Mouse (Mus musculus) thymus, adult 2 months (tissue): ENCODE measurements around the gene Ccdc78.

Experiments
- CTCF ChIP-seq: fragments of 200-500 bp; IDR thresholded peaks from 2 replicates; pipeline ENCODE4 v1.5.1; 2012; ENCODE audit warnings: mild to moderate bottlenecking, control low read depth, low read length, moderate library complexity, borderline replicate concordance; ENCODE audit not compliant: control insufficient read depth, poor library complexity, insufficient read depth; ENCODE audit errors: extremely low read depth
- POLR2A ChIP-seq: fragments of 200-500 bp; IDR thresholded peaks from 2 replicates; pipeline ENCODE4 v1.6.1; 2012; ENCODE audit warnings: mild to moderate bottlenecking, low read length, control low read depth, moderate library complexity; ENCODE audit not compliant: control insufficient read depth, poor library complexity, insufficient read depth; ENCODE audit errors: extremely low read depth

- TF ChIP-seq POLR2A = no peak
- no peak for TF ChIP-seq CTCF
These were observed 3.3 kb upstream of the Ccdc78 start for GRCm38 (mm10) chr17:25783086-25783485.
